Mouse (Mus musculus) E14TG2a.4 (cell line): ENCODE measurements around the gene Fars2.

Experiments used
- CTCF ChIP-seq: conservative IDR thresholded peaks from 2 replicates; pipeline ENCODE4 v1.5.1; 2014; ENCODE audit warnings: low read length
- NANOG ChIP-seq: IDR thresholded peaks from 2 replicates; pipeline ENCODE4 v1.6.1; 2014; ENCODE audit warnings: borderline replicate concordance, low read length, mixed read lengths
- POU5F1 ChIP-seq: IDR thresholded peaks from 2 replicates; pipeline ENCODE4 v1.6.1; 2014; ENCODE audit warnings: low read length, borderline replicate concordance

DNA sequence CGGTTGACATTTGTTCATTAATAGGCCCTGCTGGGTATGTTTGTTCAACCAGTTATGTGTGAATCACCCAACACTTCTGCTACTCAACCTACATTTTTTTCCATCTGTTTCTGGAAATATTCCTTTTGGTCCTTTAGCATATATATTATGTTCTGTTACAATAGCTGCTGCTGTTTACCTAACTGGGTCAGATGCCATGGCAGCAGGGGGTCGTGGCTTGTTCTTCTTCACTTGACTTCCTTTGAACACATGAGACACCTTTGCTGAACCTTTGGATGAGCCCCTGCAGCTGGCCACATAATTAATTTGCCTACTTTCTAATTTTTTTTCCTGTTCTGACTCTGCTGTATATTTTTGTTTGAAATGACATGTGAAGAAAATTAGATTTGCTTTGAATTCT, 475.1 kb downstream of the Fars2 start:
- TF ChIP-seq CTCF (no peak), POU5F1 (no peak), NANOG (no peak)
